Mouse (Mus musculus) testis, adult 2 months (tissue): ENCODE results near the gene Mlip.

Source experiments
- CTCF ChIP-seq: fragments of 200-500 bp; IDR thresholded peaks from 2 replicates; pipeline ENCODE4 v1.5.1; 2012; ENCODE audit warnings: low read depth, mild to moderate bottlenecking, inconsistent platforms, low read length, moderate library complexity; ENCODE audit not compliant: control insufficient read depth, insufficient read depth, insufficient replicate concordance
- POLR2A ChIP-seq: fragments of 200-500 bp; IDR thresholded peaks from 2 replicates; pipeline ENCODE4 v1.6.1; 2012; ENCODE audit warnings: low read depth, mild to moderate bottlenecking, inconsistent platforms, low read length, moderate library complexity; ENCODE audit not compliant: control insufficient read depth

- no peak for TF ChIP-seq CTCF
- TF ChIP-seq POLR2A, result no peak
Measured at GRCm38 (mm10) chr9:77360654-77361053, 7.9 kb upstream of the Mlip start.
